Mouse (Mus musculus) kidney, postnatal 0 days (tissue): ENCODE results near the gene Yars. TPM values are rescaled to one million over a fixed set of nuclear protein-coding genes. Genes with fewer than 3 reads are reported as not detected.

Source experiments
- ATAC-seq: fragments of 200-750 bp; cut with Nextera tagmentation; replicated peaks from 2 replicates; pipeline ENCODE4 v1.8.0; 2017; ENCODE audit warnings: low read depth, moderate number of reproducible peaks, moderate TSS enrichment, moderate library complexity; ENCODE audit not compliant: low FRiP score
- DNase-seq: peaks from one replicate; pipeline ENCODE4 v3.0.0-alpha.2; 2016; ENCODE audit warnings: low spot score
- H3K27ac ChIP-seq: fragments of 300-500 bp; sonication (generic); 2 replicates; pipeline ENCODE4 v1.5.1; 2014; ENCODE audit warnings: mild to moderate bottlenecking
- H3K27me3 ChIP-seq: fragments of 300-500 bp; sonication (generic); 2 replicates; pipeline ENCODE4 v1.6.1; 2014; ENCODE audit warnings: low read length, mixed read lengths; ENCODE audit not compliant: insufficient read depth
- H3K36me3 ChIP-seq: fragments of 300-500 bp; sonication (generic); 2 replicates; pipeline ENCODE4 v1.6.1; 2014; ENCODE audit warnings: low read length, mixed read lengths; ENCODE audit not compliant: insufficient read depth
- H3K4me1 ChIP-seq: fragments of 300-500 bp; sonication (generic); replicated peaks from 2 replicates; pipeline ENCODE4 v1.6.1; 2014; ENCODE audit warnings: antibody characterized with exemption, low read length, mixed read lengths; ENCODE audit not compliant: insufficient read depth
- H3K4me2 ChIP-seq: fragments of 300-500 bp; sonication (generic); 2 replicates; pipeline ENCODE4 v1.6.1; 2014; ENCODE audit warnings: mild to moderate bottlenecking, low read length, moderate library complexity, mixed read lengths
- H3K4me3 ChIP-seq: fragments of 300-500 bp; sonication (generic); replicated peaks from 2 replicates; pipeline ENCODE4 v1.5.1; 2014; ENCODE audit warnings: low read depth, low read length
- H3K9ac ChIP-seq: fragments of 300-500 bp; sonication (generic); 2 replicates; pipeline ENCODE4 v1.6.1; 2014; ENCODE audit warnings: low read depth, low read length
- H3K9me3 ChIP-seq: fragments of 300-500 bp; sonication (generic); replicated peaks from 2 replicates; pipeline ENCODE4 v1.6.1; 2016; ENCODE audit warnings: low read length, inconsistent platforms, mixed read lengths
- CTCF ChIP-seq: IDR thresholded peaks from 2 replicates; pipeline ENCODE4 v1.5.1; 2016; ENCODE audit warnings: antibody characterized with exemption, low read depth, mild to moderate bottlenecking, moderate library complexity
- WGBS: fragments of 180-500 bp; shearing (Covaris S2); extraction: QIAGEN DNeasy Blood & Tissue Kit; methylation state at CpG from one replicate; pipeline ENCODE4 v1.1.7; 2014; 5-methylcytosine and 5-hydroxymethylcytosine counted together
- polyA plus RNA-seq: library from polyadenylated mRNA; unstranded; fragments of >200 nt; fragmentation: Nextera tagmentation; extraction: Ambion mirVana; gene quantifications from 2 replicates; pipeline ENCODE4 v1.2.1, GENCODE M21; 2015

The Yars gene
- polyA plus RNA-seq, 1 experiment from 2014 or later, result 48.9 TPM

- Histone ChIP-seq H3K36me3 (peaks cover 22% of the 10 kb centered on the region; the same call in 1 of the 2 replicates), H3K9me3 (no peaks in the 10 kb centered on the region), H3K9ac (no peak overlapping the region), H3K4me2 (no peak overlapping the region), H3K27me3 (no peaks in the 10 kb centered on the region), H3K4me3 (no peak overlapping the region), H3K4me1 (no peaks in the 10 kb centered on the region), H3K27ac (no peak overlapping the region)
- no peak for ATAC-seq
- DNase-seq, result peak; percentile 56
- WGBS, result 45% methylated on average over 1 of the region's 1 CpGs
- TF ChIP-seq CTCF, result peak; percentile 65
Measured at GRCm38 (mm10) chr4:129179560-129179959, 10.0 kb upstream of the Yars start.

GRCm38 (mm10) chr4:129188041-129188659, 1.4 kb upstream of the Yars start:
- Histone ChIP-seq H3K9me3 (no peaks in the 10 kb centered on the region), H3K27me3 (no peaks in the 10 kb centered on the region), H3K27ac (no peak overlapping the region), H3K36me3 (peaks cover 1% of the 10 kb centered on the region; the same call in 1 of the 2 replicates), H3K9ac (peak overlapping the region; percentile 77), H3K4me3 (peak overlapping the region; percentile 69), H3K4me1 (peaks cover 22% of the 10 kb centered on the region), H3K4me2 (peak overlapping the region; percentile 60)
- TF ChIP-seq CTCF, result no peak
- DNase-seq (no peak), ATAC-seq (no peak)
- WGBS, result 33% methylated on average over 5 of the region's 5 CpGs

GRCm38 (mm10) chr4:129188803-129189541, 588 bp upstream of the Yars start:
- Histone ChIP-seq H3K9me3 (no peaks in the 10 kb centered on the region), H3K4me3 (peak overlapping the region; percentile 69), H3K9ac (peak overlapping the region; percentile 77), H3K4me1 (peaks cover 22% of the 10 kb centered on the region), H3K27ac (peak overlapping the region; percentile 90), H3K36me3 (peaks cover 3% of the 10 kb centered on the region; the same call in 1 of the 2 replicates), H3K4me2 (peak overlapping the region; percentile 60), H3K27me3 (no peaks in the 10 kb centered on the region)
- ATAC-seq, result no peak; the same call in 1 of the 2 replicates
- DNase-seq, result peak; percentile 28
- no peak for TF ChIP-seq CTCF
- WGBS, result under 1% methylated on average over 59 of the region's 74 CpGs

GRCm38 (mm10) chr4:129190538-129190937, 978 bp downstream of the Yars start:
- H3K4me1 ChIP-seq, result peaks cover 22% of the 10 kb centered on the region
- H3K27me3 ChIP-seq, result no peaks in the 10 kb centered on the region
- H3K36me3 ChIP-seq, result peaks cover 4% of the 10 kb centered on the region; the same call in 1 of the 2 replicates
- peak overlapping the region; percentile 69 for H3K9ac ChIP-seq
- H3K27ac ChIP-seq, result peak overlapping the region; percentile 77
- H3K4me2 ChIP-seq, result peak overlapping the region; percentile 81
- 3% methylated on average over 12 of the region's 12 CpGs for WGBS
- H3K4me3 ChIP-seq, result peak overlapping the region; percentile 69
- no peak for TF ChIP-seq CTCF
- ATAC-seq, result no peak
- no peaks in the 10 kb centered on the region for H3K9me3 ChIP-seq
- no peak for DNase-seq

GRCm38 (mm10) chr4:129191691-129192090, 2.1 kb downstream of the Yars start:
- H3K9me3 ChIP-seq, result no peaks in the 10 kb centered on the region
- H3K4me2 ChIP-seq, result peak overlapping the region; percentile 81; the same call in 1 of the 2 replicates
- no peak overlapping the region for H3K4me3 ChIP-seq
- H3K9ac ChIP-seq, result no peak overlapping the region
- peak; percentile 13 for DNase-seq
- ATAC-seq, result no peak
- H3K27ac ChIP-seq, result no peak overlapping the region
- H3K4me1 ChIP-seq, result peaks cover 22% of the 10 kb centered on the region
- no peaks in the 10 kb centered on the region for H3K27me3 ChIP-seq
- 49% methylated on average over 5 of the region's 5 CpGs for WGBS
- peaks cover 14% of the 10 kb centered on the region for H3K36me3 ChIP-seq
- TF ChIP-seq CTCF, result no peak

- H3K36me3 ChIP-seq, result peaks cover 24% of the 10 kb centered on the region
- no peak overlapping the region for H3K27ac ChIP-seq
- 89% methylated on average over 1 of the region's 1 CpGs for WGBS
- no peak overlapping the region for H3K4me3 ChIP-seq
- no peaks in the 10 kb centered on the region for H3K27me3 ChIP-seq
- no peak for ATAC-seq
- H3K9me3 ChIP-seq, result no peaks in the 10 kb centered on the region
- DNase-seq, result no peak
- H3K9ac ChIP-seq, result no peak overlapping the region
- peaks cover 12% of the 10 kb centered on the region for H3K4me1 ChIP-seq
- no peak overlapping the region for H3K4me2 ChIP-seq
- TF ChIP-seq CTCF, result no peak
Measured at GRCm38 (mm10) chr4:129194280-129194679, 4.7 kb downstream of the Yars start.
